Mouse (Mus musculus): ENCODE data around the gene Wdfy3. TPM values are rescaled to one million over a fixed set of nuclear protein-coding genes. Genes with fewer than 3 reads are reported as not detected.

Gene Wdfy3
- polyA plus RNA-seq, 1 experiment from 2014 or later: 15.1 TPM

GRCm38 (mm10) chr5:101821052-101821451 lies 248.7 kb downstream of the Wdfy3 start:
- Histone ChIP-seq H3K27me3 (ENCODE audit: control insufficient read depth, insufficient read depth, low read length) (no peaks in the 10 kb centered on the region), H3K36me3 (ENCODE audit: control insufficient read depth, insufficient read depth, low read length) (no peaks in the 10 kb centered on the region), H3K27ac (replicated peaks in 1 of 2; ENCODE audit: control insufficient read depth in 1 of 2, insufficient read depth in 1 of 2, low read depth in 2 of 2, low read length in 2 of 2) (no peak overlapping the region), H3K4me2 (ENCODE audit: low read length) (no peak overlapping the region), H3K4me1 (ENCODE audit: control insufficient read depth in 2 of 2, insufficient read depth in 2 of 2, low read length in 2 of 2) (peaks cover 18 to 27% of the 10 kb centered on the region in 2 experiments), H3K9ac (ENCODE audit: low read length) (no peak overlapping the region), H3K9me3 (ENCODE audit: control insufficient read depth, low read length) (no peaks in the 10 kb centered on the region), H3K4me3 (ENCODE audit: control insufficient read depth in 1 of 2, insufficient read depth in 1 of 2, low read depth in 1 of 2, low read length in 2 of 2) (no peak overlapping the region)
- WGBS: 73% methylated on average over 8 of the region's 8 CpGs
- ATAC-seq (ENCODE audit: insufficient number of reproducible peaks, insufficient read depth, low FRiP score, low read depth): no peak

- H3K4me1 ChIP-seq (ENCODE audit: control insufficient read depth in 2 of 2, insufficient read depth in 2 of 2, low read length in 2 of 2): peaks cover 12 to 19% of the 10 kb centered on the region in 2 experiments
- H3K27ac ChIP-seq (replicated peaks in 1 of 2; ENCODE audit: control insufficient read depth in 1 of 2, insufficient read depth in 1 of 2, low read depth in 2 of 2, low read length in 2 of 2): no peak overlapping the region
- no peaks in the 10 kb centered on the region for H3K36me3 ChIP-seq (ENCODE audit: control insufficient read depth, insufficient read depth, low read length)
- no peak overlapping the region for H3K9ac ChIP-seq (ENCODE audit: low read length)
- no peaks in the 10 kb centered on the region for H3K9me3 ChIP-seq (ENCODE audit: control insufficient read depth, low read length)
- ATAC-seq (ENCODE audit: insufficient number of reproducible peaks, insufficient read depth, low FRiP score, low read depth): no peak; the same call in 1 of the 2 replicates
- no peaks in the 10 kb centered on the region for H3K27me3 ChIP-seq (ENCODE audit: control insufficient read depth, insufficient read depth, low read length)
- no peak overlapping the region for H3K4me2 ChIP-seq (ENCODE audit: low read length)
- 20% methylated on average over 7 of the region's 7 CpGs for WGBS
- no peak overlapping the region for H3K4me3 ChIP-seq (ENCODE audit: control insufficient read depth in 1 of 2, insufficient read depth in 1 of 2, low read depth in 1 of 2, low read length in 2 of 2)
These were observed 249.9 kb downstream of the Wdfy3 start for GRCm38 (mm10) chr5:101819844-101820243.

GRCm38 (mm10) chr5:101819216-101819615 lies 250.5 kb downstream of the Wdfy3 start:
- Histone ChIP-seq H3K4me2 (ENCODE audit: low read length) (no peak overlapping the region), H3K9me3 (ENCODE audit: control insufficient read depth, low read length) (no peaks in the 10 kb centered on the region), H3K27ac (replicated peaks in 1 of 2; ENCODE audit: control insufficient read depth in 1 of 2, insufficient read depth in 1 of 2, low read depth in 2 of 2, low read length in 2 of 2) (no peak overlapping the region), H3K4me3 (ENCODE audit: control insufficient read depth in 1 of 2, insufficient read depth in 1 of 2, low read depth in 1 of 2, low read length in 2 of 2) (no peak overlapping the region), H3K4me1 (ENCODE audit: control insufficient read depth in 2 of 2, insufficient read depth in 2 of 2, low read length in 2 of 2) (peaks cover 12 to 17% of the 10 kb centered on the region in 2 experiments), H3K9ac (ENCODE audit: low read length) (no peak overlapping the region), H3K36me3 (ENCODE audit: control insufficient read depth, insufficient read depth, low read length) (no peaks in the 10 kb centered on the region), H3K27me3 (ENCODE audit: control insufficient read depth, insufficient read depth, low read length) (no peaks in the 10 kb centered on the region)
- no peak for ATAC-seq (ENCODE audit: insufficient number of reproducible peaks, insufficient read depth, low FRiP score, low read depth)
- 73% methylated on average over 10 of the region's 10 CpGs for WGBS

- Histone ChIP-seq H3K4me1 (ENCODE audit: control insufficient read depth in 2 of 2, insufficient read depth in 2 of 2, low read length in 2 of 2) (peaks cover 12 to 17% of the 10 kb centered on the region in 2 experiments), H3K27ac (replicated peaks in 1 of 2; ENCODE audit: control insufficient read depth in 1 of 2, insufficient read depth in 1 of 2, low read depth in 2 of 2, low read length in 2 of 2) (0 out of 4 replicates have a peak overlapping the region, but pooled peaks of 1 of the 2 experiments have one; percentile 24), H3K4me2 (ENCODE audit: low read length) (no peak overlapping the region), H3K36me3 (ENCODE audit: control insufficient read depth, insufficient read depth, low read length) (no peaks in the 10 kb centered on the region), H3K9ac (ENCODE audit: low read length) (no peak overlapping the region; the same call in 1 of the 2 replicates), H3K9me3 (ENCODE audit: control insufficient read depth, low read length) (no peaks in the 10 kb centered on the region), H3K27me3 (ENCODE audit: control insufficient read depth, insufficient read depth, low read length) (no peaks in the 10 kb centered on the region), H3K4me3 (ENCODE audit: control insufficient read depth in 1 of 2, insufficient read depth in 1 of 2, low read depth in 1 of 2, low read length in 2 of 2) (no peak overlapping the region)
- 54% methylated on average over 7 of the region's 7 CpGs for WGBS
- no peak for ATAC-seq (ENCODE audit: insufficient number of reproducible peaks, insufficient read depth, low FRiP score, low read depth)
These were observed 252.9 kb downstream of the Wdfy3 start for GRCm38 (mm10) chr5:101816822-101817221.

GRCm38 (mm10) chr5:101811296-101812169 lies 258.2 kb downstream of the Wdfy3 start:
- no peak overlapping the region for H3K27ac ChIP-seq (replicated peaks in 1 of 2; ENCODE audit: control insufficient read depth in 1 of 2, insufficient read depth in 1 of 2, low read depth in 2 of 2, low read length in 2 of 2)
- 78% methylated on average over 6 of the region's 6 CpGs for WGBS

GRCm38 (mm10) chr5:101802358-101803022 lies 267.2 kb downstream of the Wdfy3 start:
- Histone ChIP-seq H3K9me3 (ENCODE audit: control insufficient read depth, low read length) (peaks cover 5% of the 10 kb centered on the region; the same call in 1 of the 2 replicates), H3K36me3 (ENCODE audit: control insufficient read depth, insufficient read depth, low read length) (no peaks in the 10 kb centered on the region), H3K4me2 (ENCODE audit: low read length) (no peak overlapping the region), H3K9ac (ENCODE audit: low read length) (no peak overlapping the region), H3K4me1 (ENCODE audit: control insufficient read depth in 2 of 2, insufficient read depth in 2 of 2, low read length in 2 of 2) (peaks cover 5 to 6% of the 10 kb centered on the region in 2 experiments; a peak in 3 of 4 replicates), H3K27ac (replicated peaks in 1 of 2; ENCODE audit: control insufficient read depth in 1 of 2, insufficient read depth in 1 of 2, low read depth in 2 of 2, low read length in 2 of 2) (no peak overlapping the region), H3K4me3 (ENCODE audit: control insufficient read depth in 1 of 2, insufficient read depth in 1 of 2, low read depth in 1 of 2, low read length in 2 of 2) (no peak overlapping the region), H3K27me3 (ENCODE audit: control insufficient read depth, insufficient read depth, low read length) (no peaks in the 10 kb centered on the region)
- no peak for ATAC-seq (ENCODE audit: insufficient number of reproducible peaks, insufficient read depth, low FRiP score, low read depth)
- 63% methylated on average over 9 of the region's 9 CpGs for WGBS

More at GRCm38 (mm10) chr5:101811296-101812169, 258.2 kb downstream of the Wdfy3 start:
- ATAC-seq (ENCODE audit: insufficient number of reproducible peaks, insufficient read depth, low FRiP score, low read depth): no peak
- no peaks in the 10 kb centered on the region for H3K36me3 ChIP-seq (ENCODE audit: control insufficient read depth, insufficient read depth, low read length)
- H3K27me3 ChIP-seq (ENCODE audit: control insufficient read depth, insufficient read depth, low read length): no peaks in the 10 kb centered on the region
- H3K4me3 ChIP-seq (ENCODE audit: control insufficient read depth in 1 of 2, insufficient read depth in 1 of 2, low read depth in 1 of 2, low read length in 2 of 2): no peak overlapping the region
- H3K9ac ChIP-seq (ENCODE audit: low read length): no peak overlapping the region
- H3K4me1 ChIP-seq (ENCODE audit: control insufficient read depth in 2 of 2, insufficient read depth in 2 of 2, low read length in 2 of 2): peaks cover 5% of the 10 kb centered on the region in 2 experiments; a peak in 3 of 4 replicates
- no peaks in the 10 kb centered on the region for H3K9me3 ChIP-seq (ENCODE audit: control insufficient read depth, low read length)
- no peak overlapping the region for H3K4me2 ChIP-seq (ENCODE audit: low read length)

GRCm38 (mm10) chr5:101801891-101802290 lies 267.8 kb downstream of the Wdfy3 start:
- Histone ChIP-seq H3K9me3 (ENCODE audit: control insufficient read depth, low read length) (peaks cover 5% of the 10 kb centered on the region; the same call in 1 of the 2 replicates), H3K4me3 (ENCODE audit: control insufficient read depth in 1 of 2, insufficient read depth in 1 of 2, low read depth in 1 of 2, low read length in 2 of 2) (no peak overlapping the region), H3K4me1 (ENCODE audit: control insufficient read depth in 2 of 2, insufficient read depth in 2 of 2, low read length in 2 of 2) (peaks cover 5 to 6% of the 10 kb centered on the region in 2 experiments; a peak in 3 of 4 replicates), H3K4me2 (ENCODE audit: low read length) (no peak overlapping the region), H3K9ac (ENCODE audit: low read length) (no peak overlapping the region), H3K36me3 (ENCODE audit: control insufficient read depth, insufficient read depth, low read length) (no peaks in the 10 kb centered on the region), H3K27ac (replicated peaks in 1 of 2; ENCODE audit: control insufficient read depth in 1 of 2, insufficient read depth in 1 of 2, low read depth in 2 of 2, low read length in 2 of 2) (no peak overlapping the region), H3K27me3 (ENCODE audit: control insufficient read depth, insufficient read depth, low read length) (no peaks in the 10 kb centered on the region)
- no peak for ATAC-seq (ENCODE audit: insufficient number of reproducible peaks, insufficient read depth, low FRiP score, low read depth)
- WGBS: 69% methylated on average over 2 of the region's 2 CpGs

Data from heart, embryonic 14.5 days (tissue).